Mouse (Mus musculus): Measurements from ENCODE around the gene Vstm5. TPM values are rescaled to one million over a fixed set of nuclear protein-coding genes. Genes with fewer than 3 reads are reported as not detected.

The Vstm5 gene
- polyA plus RNA-seq, 1 experiment from 2014 or later, result 3.0 TPM

Other genes with a start within 250 kb of the Vstm5 start
- 68.5 and 75.9 TPM in 2 replicates for gene Panx1, start 193.6 kb upstream of the Vstm5 start, polyA plus RNA-seq (2016; fragmentation: Nextera tagmentation; extraction: Ambion mirVana)
- gene Hephl1, start 126.9 kb upstream of the Vstm5 start, polyA plus RNA-seq (2016; fragmentation: Nextera tagmentation; extraction: Ambion mirVana), result not detected in 2 replicates
- 41.1 and 42.1 TPM in 2 replicates for gene Med17, start 40.9 kb downstream of the Vstm5 start, polyA plus RNA-seq (2016; fragmentation: Nextera tagmentation; extraction: Ambion mirVana)
- gene Taf1d, start 67.2 kb downstream of the Vstm5 start, polyA plus RNA-seq (2016; fragmentation: Nextera tagmentation; extraction: Ambion mirVana), result 81.6 and 86.2 TPM in 2 replicates
- gene 4931406C07Rik, start 67.4 kb downstream of the Vstm5 start, polyA plus RNA-seq (2016; fragmentation: Nextera tagmentation; extraction: Ambion mirVana), result 10.8 and 10.9 TPM in 2 replicates
- gene Cep295, start 118.7 kb downstream of the Vstm5 start, polyA plus RNA-seq (2016; fragmentation: Nextera tagmentation; extraction: Ambion mirVana), result 23.8 and 25.2 TPM in 2 replicates